8 mouse cellular contexts compared by ENCODE assay signal in genomic region chr5:135888405-135889215, GRCm38 (mm10). TPM values are rescaled to one million over a fixed set of nuclear protein-coding genes. Genes with fewer than 3 reads are reported as not detected.
DNase-seq lines count a peak whose midpoint lies in the region; ATAC-seq lines count a peak whose summit lies in the region.

No protein-coding gene starts in this region.

- H3K4me2 ChIP-seq in heart, embryonic 14.5 days (ENCODE audit: low read length): peak overlapping the region; percentile 69
- H3K4me2 ChIP-seq in limb, embryonic 15.5 days: peak overlapping the region; percentile 44
- H3K4me2 ChIP-seq in stomach, embryonic 14.5 days (replicated peaks; ENCODE audit: low read depth, low read length): peak overlapping the region; percentile 45

- peak; percentile 47 to 53 for DNase-seq in lung, adult 18-20 months
- no peak for DNase-seq in lung, postnatal 4 days
- DNase-seq in adrenal gland, postnatal 10 days: no peak
- DNase-seq in cerebellum, adult 9-10 months: no peak
- no peak for DNase-seq in frontal cortex, postnatal 36 days (ENCODE audit: low spot score in 2 of 2)

- H3K36me3 ChIP-seq in heart, embryonic 14.5 days (ENCODE audit: control insufficient read depth, insufficient read depth, low read length): no peaks in the 10 kb centered on the region
- H3K36me3 ChIP-seq in limb, embryonic 15.5 days: no peaks in the 10 kb centered on the region
- H3K36me3 ChIP-seq in stomach, embryonic 14.5 days (ENCODE audit: control insufficient read depth, insufficient read depth, low read length): no peaks in the 10 kb centered on the region

- H3K27ac ChIP-seq in heart, embryonic 14.5 days (replicated peaks in 1 of 2; ENCODE audit: control insufficient read depth in 1 of 2, insufficient read depth in 1 of 2, low read depth in 2 of 2, low read length in 2 of 2): peak overlapping the region; percentile 57 to 85
- peak overlapping the region; percentile 47 for H3K27ac ChIP-seq in limb, embryonic 15.5 days
- H3K27ac ChIP-seq in stomach, embryonic 14.5 days (ENCODE audit: low read length): no peak overlapping the region

- ATAC-seq in heart, embryonic 14.5 days (ENCODE audit: insufficient number of reproducible peaks, insufficient read depth, low FRiP score, low read depth): no peak
- ATAC-seq in limb, embryonic 15.5 days (ENCODE audit: insufficient number of reproducible peaks, low FRiP score, low TSS enrichment, low read depth): no peak
- no peak for ATAC-seq in stomach, embryonic 14.5 days (ENCODE audit: insufficient number of reproducible peaks, insufficient read depth, low FRiP score, low read depth)

- no peaks in the 10 kb centered on the region for H3K9me3 ChIP-seq in heart, embryonic 14.5 days (ENCODE audit: control insufficient read depth, low read length)
- H3K9me3 ChIP-seq in limb, embryonic 15.5 days: no peaks in the 10 kb centered on the region
- H3K9me3 ChIP-seq in stomach, embryonic 14.5 days (ENCODE audit: control insufficient read depth, low read depth, low read length): no peaks in the 10 kb centered on the region

- H3K4me1 ChIP-seq in heart, embryonic 14.5 days (ENCODE audit: control insufficient read depth in 2 of 2, insufficient read depth in 2 of 2, low read length in 2 of 2): peaks cover 3% of the 10 kb centered on the region in 2 experiments; a peak in 2 of 4 replicates
- H3K4me1 ChIP-seq in limb, embryonic 15.5 days: peaks cover 23% of the 10 kb centered on the region
- H3K4me1 ChIP-seq in stomach, embryonic 14.5 days (ENCODE audit: control insufficient read depth, insufficient read depth, low read length): 0 out of 2 replicates have a peak, but pooled peaks cover 4% of the 10 kb centered on the region

- H3K9ac ChIP-seq in heart, embryonic 14.5 days (ENCODE audit: low read length): peak overlapping the region; percentile 95
- H3K9ac ChIP-seq in limb, embryonic 15.5 days: no peak overlapping the region
- no peak overlapping the region; the same call in 1 of the 2 replicates for H3K9ac ChIP-seq in stomach, embryonic 14.5 days (replicated peaks; ENCODE audit: low read depth, low read length)

- H3K27me3 ChIP-seq in heart, embryonic 14.5 days (ENCODE audit: control insufficient read depth, insufficient read depth, low read length): no peaks in the 10 kb centered on the region
- peaks cover 26% of the 10 kb centered on the region for H3K27me3 ChIP-seq in limb, embryonic 15.5 days
- no peaks in the 10 kb centered on the region for H3K27me3 ChIP-seq in stomach, embryonic 14.5 days (ENCODE audit: control insufficient read depth, insufficient read depth, low read length)

- peak overlapping the region; percentile 69 to 71 for H3K4me3 ChIP-seq in heart, embryonic 14.5 days (ENCODE audit: control insufficient read depth in 1 of 2, insufficient read depth in 1 of 2, low read depth in 1 of 2, low read length in 2 of 2)
- peak overlapping the region; percentile 41 for H3K4me3 ChIP-seq in limb, embryonic 15.5 days
- peak overlapping the region; percentile 30 for H3K4me3 ChIP-seq in stomach, embryonic 14.5 days (ENCODE audit: low read depth, low read length)

- WGBS in heart, embryonic 14.5 days: 1% methylated on average over 29 of the region's 30 CpGs
- 5% methylated on average over 30 of the region's 30 CpGs for WGBS in limb, embryonic 15.5 days
- WGBS in stomach, embryonic 14.5 days: 3% methylated on average over 30 of the region's 30 CpGs

RNA-seq across cellular contexts. Expression of gene Hspb1, which starts 0.9 kb away (rescaled TPM):
- polyA plus RNA-seq in heart, embryonic 14.5 days (2014; fragmentation: Nextera tagmentation; extraction: Ambion mirVana): 911 and 1,014 TPM in 2 replicates
- 1,190 and 1,326 TPM in 2 replicates for polyA plus RNA-seq in limb, embryonic 15.5 days (2015; fragmentation: Nextera tagmentation; extraction: Ambion mirVana)
- 221 and 237 TPM in 2 replicates for polyA plus RNA-seq in stomach, embryonic 14.5 days (2014; fragmentation: Nextera tagmentation; extraction: Ambion mirVana)
- 10 to 100 TPM; 68.2 to 90.0 TPM for total RNA-seq in adrenal gland, postnatal 10 days (2021)

RNA-seq across cellular contexts. Expression of gene Ywhag, which starts 45.8 kb away (rescaled TPM):
- polyA plus RNA-seq in heart, embryonic 14.5 days (2014; fragmentation: Nextera tagmentation; extraction: Ambion mirVana): 72.5 and 84.8 TPM in 2 replicates
- 162 and 168 TPM in 2 replicates for polyA plus RNA-seq in limb, embryonic 15.5 days (2015; fragmentation: Nextera tagmentation; extraction: Ambion mirVana)
- 99.4 and 101 TPM in 2 replicates for polyA plus RNA-seq in stomach, embryonic 14.5 days (2014; fragmentation: Nextera tagmentation; extraction: Ambion mirVana)
- 100 to 1,000 TPM; 413 to 414 TPM for total RNA-seq in adrenal gland, postnatal 10 days (2021)

Comparison
In these comparisons a context has a peak if more than half of its experiments do, and no peak if none do; other contexts are left out.
1. DNase-seq: peak in lung, adult 18-20 months (2 of 2); none in lung, postnatal 4 days (0 of 2), adrenal gland, postnatal 10 days (single experiment), cerebellum, adult 9-10 months (single experiment) and frontal cortex, postnatal 36 days (0 of 2).
2. Peak in every context shown above with its lines, with median percentiles within 50 percentile points of each other: H3K4me2 ChIP-seq and H3K4me3 ChIP-seq.